Mouse (Mus musculus): ENCODE measurements around the gene Sf1. TPM values are rescaled to one million over a fixed set of nuclear protein-coding genes. Genes with fewer than 3 reads are reported as not detected.

Sf1 gene
- total and polyA plus RNA-seq, 2 experiments from 2014 or later, result 70.5 to 95.5 TPM

- no peaks in the 10 kb centered on the region for H3K4me1 ChIP-seq (ENCODE audit: insufficient read depth, low read length)
- TF ChIP-seq CTCF (IDR thresholded peaks at IDR 0.05), result no peak
- H3K9ac ChIP-seq (replicated peaks; ENCODE audit: low read length, poor library complexity, severe bottlenecking), result no peak overlapping the region
- no peak overlapping the region for H3K4me3 ChIP-seq (ENCODE audit: low read depth, low read length)
- ATAC-seq (ENCODE audit: low FRiP score) (no peak), DNase-seq (ENCODE audit: low spot score) (no peak)
- no peaks in the 10 kb centered on the region for H3K27me3 ChIP-seq (ENCODE audit: insufficient read depth, low read length)
- peaks cover 67% of the 10 kb centered on the region for H3K36me3 ChIP-seq (ENCODE audit: insufficient read depth, low read length)
- no peak overlapping the region for H3K4me2 ChIP-seq (ENCODE audit: low read depth, low read length, poor library complexity, severe bottlenecking)
- no peak overlapping the region for H3K27ac ChIP-seq (ENCODE audit: low read depth, low read length)
- H3K9me3 ChIP-seq (ENCODE audit: low read length), result no peaks in the 10 kb centered on the region
- WGBS, result 91% methylated on average over 19 of the region's 19 CpGs
Measured at GRCm38 (mm10) chr19:6343066-6343925, 20.2 kb upstream of the Sf1 start.

- 87% methylated on average over 5 of the region's 5 CpGs for WGBS
- DNase-seq (ENCODE audit: low spot score) (no peak), ATAC-seq (ENCODE audit: low FRiP score) (no peak)
- no peaks in the 10 kb centered on the region for H3K27me3 ChIP-seq (ENCODE audit: insufficient read depth, low read length)
- no peak for TF ChIP-seq CTCF (IDR thresholded peaks at IDR 0.05)
- peaks cover 64% of the 10 kb centered on the region for H3K36me3 ChIP-seq (ENCODE audit: insufficient read depth, low read length)
- no peak overlapping the region for H3K9ac ChIP-seq (replicated peaks; ENCODE audit: low read length, poor library complexity, severe bottlenecking)
- no peak overlapping the region for H3K27ac ChIP-seq (ENCODE audit: low read depth, low read length)
- H3K4me3 ChIP-seq (ENCODE audit: low read depth, low read length), result no peak overlapping the region
- H3K4me2 ChIP-seq (ENCODE audit: low read depth, low read length, poor library complexity, severe bottlenecking), result no peak overlapping the region
- no peaks in the 10 kb centered on the region for H3K4me1 ChIP-seq (ENCODE audit: insufficient read depth, low read length)
- no peaks in the 10 kb centered on the region for H3K9me3 ChIP-seq (ENCODE audit: low read length)
Measured at GRCm38 (mm10) chr19:6343996-6344395, 19.5 kb upstream of the Sf1 start.

- Histone ChIP-seq H3K4me1 (ENCODE audit: insufficient read depth, low read length) (no peaks in the 10 kb centered on the region), H3K36me3 (ENCODE audit: insufficient read depth, low read length) (peaks cover 64% of the 10 kb centered on the region)
- 85% methylated on average over 4 of the region's 5 CpGs for WGBS
Measured at GRCm38 (mm10) chr19:6346023-6346422, 17.5 kb upstream of the Sf1 start.

GRCm38 (mm10) chr19:6346661-6347060 lies 16.8 kb upstream of the Sf1 start:
- Histone ChIP-seq H3K9me3 (ENCODE audit: low read length) (no peaks in the 10 kb centered on the region), H3K4me2 (ENCODE audit: low read depth, low read length, poor library complexity, severe bottlenecking) (no peak overlapping the region), H3K4me1 (ENCODE audit: insufficient read depth, low read length) (no peaks in the 10 kb centered on the region), H3K27me3 (ENCODE audit: insufficient read depth, low read length) (no peaks in the 10 kb centered on the region), H3K27ac (ENCODE audit: low read depth, low read length) (no peak overlapping the region), H3K9ac (replicated peaks; ENCODE audit: low read length, poor library complexity, severe bottlenecking) (no peak overlapping the region), H3K36me3 (ENCODE audit: insufficient read depth, low read length) (peaks cover 64% of the 10 kb centered on the region), H3K4me3 (ENCODE audit: low read depth, low read length) (no peak overlapping the region)
- no peak for TF ChIP-seq CTCF (IDR thresholded peaks at IDR 0.05)
- 90% methylated on average over 10 of the region's 10 CpGs for WGBS
- DNase-seq (ENCODE audit: low spot score) (no peak), ATAC-seq (ENCODE audit: low FRiP score) (no peak)

More at GRCm38 (mm10) chr19:6346023-6346422, 17.5 kb upstream of the Sf1 start:
- Histone ChIP-seq H3K4me2 (ENCODE audit: low read depth, low read length, poor library complexity, severe bottlenecking) (no peak overlapping the region), H3K4me3 (ENCODE audit: low read depth, low read length) (no peak overlapping the region), H3K9me3 (ENCODE audit: low read length) (no peaks in the 10 kb centered on the region), H3K27ac (ENCODE audit: low read depth, low read length) (no peak overlapping the region), H3K9ac (replicated peaks; ENCODE audit: low read length, poor library complexity, severe bottlenecking) (no peak overlapping the region), H3K27me3 (ENCODE audit: insufficient read depth, low read length) (no peaks in the 10 kb centered on the region)
- no peak for DNase-seq (ENCODE audit: low spot score)
- no peak for ATAC-seq (ENCODE audit: low FRiP score)
- TF ChIP-seq CTCF (IDR thresholded peaks at IDR 0.05), result no peak

GRCm38 (mm10) chr19:6347615-6348014 lies 15.9 kb upstream of the Sf1 start:
- H3K4me2 ChIP-seq (ENCODE audit: low read depth, low read length, poor library complexity, severe bottlenecking), result no peak overlapping the region
- WGBS, result 94% methylated on average over 4 of the region's 4 CpGs
- H3K9ac ChIP-seq (replicated peaks; ENCODE audit: low read length, poor library complexity, severe bottlenecking), result no peak overlapping the region
- ATAC-seq (ENCODE audit: low FRiP score) (no peak), DNase-seq (ENCODE audit: low spot score) (no peak)
- peaks cover 64% of the 10 kb centered on the region for H3K36me3 ChIP-seq (ENCODE audit: insufficient read depth, low read length)
- no peaks in the 10 kb centered on the region for H3K9me3 ChIP-seq (ENCODE audit: low read length)
- no peak overlapping the region for H3K4me3 ChIP-seq (ENCODE audit: low read depth, low read length)
- no peaks in the 10 kb centered on the region for H3K4me1 ChIP-seq (ENCODE audit: insufficient read depth, low read length)
- no peak for TF ChIP-seq CTCF (IDR thresholded peaks at IDR 0.05)
- no peaks in the 10 kb centered on the region for H3K27me3 ChIP-seq (ENCODE audit: insufficient read depth, low read length)
- H3K27ac ChIP-seq (ENCODE audit: low read depth, low read length), result no peak overlapping the region

- Histone ChIP-seq H3K36me3 (ENCODE audit: insufficient read depth, low read length) (peaks cover 61% of the 10 kb centered on the region), H3K4me1 (ENCODE audit: insufficient read depth, low read length) (no peaks in the 10 kb centered on the region), H3K4me2 (ENCODE audit: low read depth, low read length, poor library complexity, severe bottlenecking) (no peak overlapping the region), H3K9ac (replicated peaks; ENCODE audit: low read length, poor library complexity, severe bottlenecking) (no peak overlapping the region), H3K27me3 (ENCODE audit: insufficient read depth, low read length) (no peaks in the 10 kb centered on the region), H3K9me3 (ENCODE audit: low read length) (no peaks in the 10 kb centered on the region), H3K4me3 (ENCODE audit: low read depth, low read length) (no peak overlapping the region), H3K27ac (ENCODE audit: low read depth, low read length) (no peak overlapping the region)
- 51% methylated on average over 9 of the region's 9 CpGs for WGBS
- ATAC-seq (ENCODE audit: low FRiP score) (no peak), DNase-seq (ENCODE audit: low spot score) (no peak)
- no peak for TF ChIP-seq CTCF (IDR thresholded peaks at IDR 0.05)
Measured at GRCm38 (mm10) chr19:6348717-6349116, 14.8 kb upstream of the Sf1 start.

Measured in midbrain, postnatal 0 days (tissue).